Mouse (Mus musculus) ovary, postnatal 10 days (tissue): Measurements from ENCODE around the gene Itpripl2.

ENCODE experiments used
- DNase-seq: peaks from one replicate; pipeline ENCODE4 v3.0.0; 2022; ENCODE audit warnings: low spot score

Itpripl2 gene

GRCm38 (mm10) chr7:118488060-118488664 lies 3.6 kb downstream of the Itpripl2 start:
- no peak for DNase-seq

- no peak for DNase-seq
These were observed 4.9 kb downstream of the Itpripl2 start for GRCm38 (mm10) chr7:118486917-118487316.

DNA sequence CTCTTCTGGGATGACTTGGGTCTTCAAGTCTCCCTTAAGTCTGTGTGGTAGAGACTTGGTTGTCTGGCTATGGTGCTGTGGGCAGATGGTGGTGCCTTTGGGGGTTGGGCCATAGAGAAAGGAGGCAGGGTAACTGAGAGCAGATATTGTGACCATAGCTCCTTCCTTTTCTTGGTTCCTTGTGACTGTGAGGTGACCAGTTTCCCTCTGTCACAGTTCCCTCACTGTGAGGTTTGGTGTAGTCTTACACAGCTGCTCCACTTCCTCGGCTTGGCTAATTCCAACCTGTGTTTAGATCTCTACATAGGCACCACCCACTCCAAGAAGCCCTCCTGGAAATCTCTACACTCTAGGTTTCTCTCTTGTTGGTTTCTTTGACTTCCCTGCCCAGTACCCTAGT lies 7.8 kb downstream of the Itpripl2 start:
- DNase-seq: no peak

- DNase-seq: no peak
These were observed 9.8 kb downstream of the Itpripl2 start for GRCm38 (mm10) chr7:118482001-118482400.

- DNase-seq: no peak
These were observed 10.5 kb downstream of the Itpripl2 start for GRCm38 (mm10) chr7:118481047-118481810.

GRCm38 (mm10) chr7:118480160-118480709 lies 11.5 kb downstream of the Itpripl2 start:
- no peak for DNase-seq

GRCm38 (mm10) chr7:118478835-118479312 lies 12.9 kb downstream of the Itpripl2 start:
- DNase-seq: peak; percentile 34

DNA sequence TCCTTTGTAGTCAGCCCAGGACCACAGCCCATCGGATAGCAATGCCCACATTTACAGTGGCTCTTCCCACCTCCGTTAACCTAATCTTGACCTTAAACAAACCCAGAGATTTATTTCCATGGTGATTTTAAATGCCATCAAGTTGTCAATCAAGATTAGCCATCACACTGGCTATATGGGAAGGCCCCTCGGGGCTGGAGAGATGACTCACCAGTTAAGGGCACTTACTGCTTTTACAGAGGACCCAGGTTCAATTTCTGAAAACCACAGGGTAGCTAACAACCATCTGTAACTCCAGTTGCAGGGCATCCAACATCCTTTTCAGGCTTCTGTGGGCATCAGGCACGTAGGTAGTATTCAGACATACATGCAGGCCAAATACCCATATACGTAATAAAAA lies 15.3 kb downstream of the Itpripl2 start:
- DNase-seq: no peak

GRCm38 (mm10) chr7:118475008-118475705 lies 16.6 kb downstream of the Itpripl2 start:
- no peak for DNase-seq

DNA sequence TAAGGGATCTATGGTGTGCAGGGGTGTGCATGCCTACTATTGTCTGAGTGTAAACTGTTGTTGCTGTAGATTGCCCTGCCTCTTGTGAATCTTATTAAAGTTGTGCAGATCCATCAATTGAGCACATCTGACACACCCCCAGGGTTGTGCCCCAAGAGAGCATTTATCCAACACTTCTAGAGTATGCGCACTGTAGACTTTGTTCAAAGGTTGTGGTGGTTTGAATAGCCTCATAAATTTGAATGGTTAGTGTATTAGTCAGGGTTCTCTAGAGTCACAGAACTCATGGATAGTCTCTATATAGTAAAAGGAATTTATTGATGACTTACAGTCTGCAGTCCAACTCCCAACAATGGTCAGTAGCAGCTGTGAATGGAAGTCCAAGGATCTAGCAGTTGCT lies 18.9 kb downstream of the Itpripl2 start:
- DNase-seq: no peak

DNA sequence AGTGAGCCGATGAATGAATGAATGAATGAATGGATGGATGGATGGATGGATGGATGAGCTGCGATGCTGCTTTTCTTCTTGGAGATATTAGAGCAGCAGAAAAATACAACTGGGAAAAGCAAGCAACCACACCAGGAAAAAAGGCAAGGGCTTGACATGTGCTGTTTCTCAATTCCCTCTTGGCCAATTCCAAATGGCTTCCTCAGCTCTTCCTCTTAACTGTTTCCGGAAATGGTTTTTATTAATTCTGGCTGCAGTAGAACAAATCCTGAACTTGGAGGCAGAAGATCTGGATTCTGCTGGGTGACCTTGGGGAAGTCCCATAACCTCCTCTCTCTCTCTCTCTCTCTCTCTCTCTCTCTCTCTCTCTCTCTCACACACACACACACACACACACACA lies 23.7 kb downstream of the Itpripl2 start:
- DNase-seq: no peak

GRCm38 (mm10) chr7:118464432-118464831 lies 27.3 kb downstream of the Itpripl2 start:
- DNase-seq: no peak

GRCm38 (mm10) chr7:118462818-118463762 lies 28.7 kb downstream of the Itpripl2 start:
- DNase-seq: no peak

DNA sequence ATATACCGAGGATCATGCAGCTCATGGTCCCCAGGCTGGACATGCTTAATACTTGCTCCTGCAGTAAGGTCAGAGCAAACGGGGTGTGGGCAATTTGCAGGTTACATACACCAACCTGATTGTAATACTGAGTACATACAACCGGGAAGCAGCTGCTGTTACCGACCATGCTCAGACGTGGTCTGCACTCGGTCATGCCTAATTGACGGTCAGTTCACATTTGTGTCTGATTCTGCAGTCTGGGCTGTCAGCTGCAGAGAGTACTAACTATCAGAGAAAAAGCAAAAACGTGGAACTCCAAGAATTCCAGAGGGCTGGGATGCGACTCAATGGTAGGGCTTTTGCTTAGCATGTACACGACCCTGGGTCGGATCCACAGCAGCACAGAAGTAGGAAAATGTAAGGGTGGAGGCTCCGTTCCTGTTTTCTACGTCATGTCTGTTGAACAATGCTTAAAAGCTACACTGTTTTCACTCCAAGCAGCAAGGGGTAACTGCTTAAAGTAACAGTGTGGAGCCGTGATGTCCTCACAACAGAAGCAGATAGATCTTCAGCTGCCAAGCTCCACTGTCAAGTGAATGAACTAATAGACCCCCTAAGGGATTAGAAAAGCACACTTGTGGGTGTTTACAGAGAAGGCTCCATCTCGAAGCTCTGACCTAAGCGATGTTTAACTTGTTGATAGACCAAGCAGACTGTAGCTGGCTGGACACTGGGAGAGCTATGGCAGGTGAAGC lies 30.2 kb downstream of the Itpripl2 start:
- no peak for DNase-seq

- DNase-seq: no peak
These were observed 38.1 kb downstream of the Itpripl2 start for GRCm38 (mm10) chr7:118453722-118454121.

GRCm38 (mm10) chr7:118452940-118453339 lies 38.8 kb downstream of the Itpripl2 start:
- DNase-seq: no peak

GRCm38 (mm10) chr7:118448134-118448967 lies 43.4 kb downstream of the Itpripl2 start, which contains the start of gene Syt17:
Syt17 (minus strand) TSS chr7:118448222.
- peak; percentile 39 for DNase-seq

DNA sequence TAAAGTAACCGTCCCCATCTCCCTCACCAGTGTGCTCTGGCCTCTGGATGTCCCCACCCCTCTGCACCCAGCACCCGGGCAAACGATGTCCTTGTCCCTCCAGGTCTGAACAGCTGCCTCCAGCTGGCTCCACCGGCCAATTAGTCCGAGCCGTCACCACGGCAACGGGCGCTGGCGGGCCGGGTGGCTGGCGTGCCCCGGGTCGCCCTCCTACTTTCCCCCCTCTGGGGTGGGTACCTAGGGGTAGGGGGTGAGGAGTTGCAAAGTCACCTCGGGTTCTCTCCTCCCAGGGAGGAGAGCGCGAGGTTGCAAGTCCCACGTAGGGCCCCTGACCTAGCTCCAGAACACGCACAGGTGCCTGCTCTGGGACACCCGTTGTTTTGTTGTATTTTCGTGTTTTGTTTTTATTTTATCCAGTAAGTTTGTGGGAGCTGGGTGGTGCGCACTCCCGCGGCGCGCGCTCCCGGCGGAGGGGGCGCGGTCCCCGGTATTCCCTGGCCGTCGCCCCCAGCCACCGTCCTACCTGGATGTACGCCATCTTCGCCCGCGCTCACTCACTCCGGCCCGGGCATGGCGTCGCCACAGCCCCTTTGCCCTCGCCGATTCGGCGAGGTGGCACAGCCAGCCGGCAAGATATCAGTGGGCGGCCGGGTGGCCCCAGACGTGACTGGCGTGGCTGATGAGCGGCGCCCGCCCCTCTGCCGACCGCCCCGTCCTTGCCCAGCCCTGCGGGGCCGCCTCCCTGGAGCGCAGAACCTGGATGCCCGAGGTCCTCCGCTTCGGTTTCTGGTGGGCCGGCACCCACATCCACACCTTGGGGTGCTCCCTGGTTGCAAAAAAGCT lies 44.3 kb downstream of the Itpripl2 start:
- DNase-seq: no peak
